Mouse (Mus musculus) lung, adult 2 months (tissue): ENCODE measurements around the gene Ptgr1.

ENCODE experiments used
- CTCF ChIP-seq: fragments of 200-500 bp; IDR thresholded peaks from 2 replicates; pipeline ENCODE4 v1.5.1; 2011; ENCODE audit warnings: mild to moderate bottlenecking, low read length, control low read depth; ENCODE audit not compliant: insufficient read depth
- POLR2A ChIP-seq: fragments of 200-500 bp; IDR thresholded peaks from 2 replicates; pipeline ENCODE4 v1.6.1; 2011; ENCODE audit warnings: low read depth, mild to moderate bottlenecking, control low read depth, low read length, borderline replicate concordance; ENCODE audit errors: extremely low read depth

DNA sequence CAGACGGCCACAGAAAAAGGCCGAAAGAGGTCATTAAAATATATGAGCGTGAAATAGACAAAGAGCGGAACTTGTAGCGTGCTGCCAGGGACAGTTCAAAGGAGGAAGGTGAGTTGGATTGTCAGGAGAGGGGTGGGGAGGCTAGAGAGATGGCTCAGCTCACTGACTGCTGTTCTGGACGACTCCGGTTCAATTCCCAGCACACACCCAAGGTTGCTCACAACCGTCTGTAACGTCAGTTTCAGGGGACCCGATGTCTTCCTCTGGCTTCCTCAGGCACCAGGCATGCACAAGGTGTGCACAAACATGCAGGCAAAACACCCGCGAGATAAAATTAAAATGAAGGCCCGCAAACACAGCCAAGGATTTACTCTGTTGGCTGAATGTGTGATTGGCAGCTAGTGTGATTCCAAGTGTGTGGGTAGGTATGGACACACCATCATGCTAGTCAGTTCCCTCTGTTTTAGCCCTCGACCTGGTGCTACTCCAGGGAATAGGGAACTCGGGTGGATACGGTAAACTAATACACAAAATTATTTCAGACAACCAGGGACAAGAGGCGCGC lies 48.9 kb upstream of the Ptgr1 start:
- TF ChIP-seq CTCF (no peak), POLR2A (no peak)
